Mouse (Mus musculus) spleen, adult 2 months (tissue): ENCODE measurements around the gene S1pr1. TPM values are rescaled to one million over a fixed set of nuclear protein-coding genes. Genes with fewer than 3 reads are reported as not detected.

ENCODE experiments used
- DNase-seq, 2 experiments: peaks; one replicate each; pipeline versions ENCODE4 v3.0.0 to v3.0.0-alpha.2; 2012 to 2021; ENCODE audit warnings: low spot score in 2 of 2, low read depth in 1 of 2
- H3K27ac ChIP-seq: fragments of 200-500 bp; 2 replicates; pipeline ENCODE4 v1.5.1; 2012; ENCODE audit warnings: low read length, inconsistent platforms; ENCODE audit not compliant: insufficient read depth
- H3K27me3 ChIP-seq: fragments of 200-500 bp; 2 replicates; pipeline ENCODE4 v1.6.1; 2012; ENCODE audit warnings: mild to moderate bottlenecking, moderate library complexity, low read length, inconsistent platforms; ENCODE audit not compliant: control insufficient read depth, insufficient read depth
- H3K36me3 ChIP-seq: fragments of 200-500 bp; 2 replicates; pipeline ENCODE4 v1.6.1; 2012; ENCODE audit warnings: mild to moderate bottlenecking, low read length, inconsistent platforms; ENCODE audit not compliant: control insufficient read depth, insufficient read depth
- H3K4me1 ChIP-seq: fragments of 200-500 bp; 2 replicates; pipeline ENCODE4 v1.6.1; 2011; ENCODE audit warnings: inconsistent platforms; ENCODE audit not compliant: control insufficient read depth, insufficient read depth, insufficient read length
- H3K4me3 ChIP-seq: fragments of 200-500 bp; 2 replicates; pipeline ENCODE4 v1.5.1; 2011; ENCODE audit warnings: mild to moderate bottlenecking, inconsistent platforms; ENCODE audit not compliant: insufficient read depth, insufficient read length; ENCODE audit errors: extremely low read depth
- CTCF ChIP-seq: fragments of 200-500 bp; IDR thresholded peaks from 2 replicates; pipeline ENCODE4 v1.5.1; 2011; ENCODE audit warnings: mild to moderate bottlenecking, inconsistent platforms; ENCODE audit not compliant: insufficient read depth, insufficient read length, insufficient replicate concordance; ENCODE audit errors: extremely low read depth
- POLR2A ChIP-seq: fragments of 200-500 bp; IDR thresholded peaks from 2 replicates; pipeline ENCODE4 v1.6.1; 2011; ENCODE audit warnings: low read depth, low read length, inconsistent platforms
- WGBS: fragments of 180-500 bp; shearing (Covaris S2); methylation state at CpG from one replicate; pipeline ENCODE4 v1.1.7; 2018; 5-methylcytosine and 5-hydroxymethylcytosine counted together
- polyA plus RNA-seq: library from polyadenylated mRNA; depleted of rRNA; stranded (reverse); fragments of >200 nt; gene quantifications from 2 replicates; pipeline ENCODE4 v1.2.3, GENCODE M21; 2012

S1pr1 gene
- polyA plus RNA-seq, 1 experiment = 138 TPM

DNA sequence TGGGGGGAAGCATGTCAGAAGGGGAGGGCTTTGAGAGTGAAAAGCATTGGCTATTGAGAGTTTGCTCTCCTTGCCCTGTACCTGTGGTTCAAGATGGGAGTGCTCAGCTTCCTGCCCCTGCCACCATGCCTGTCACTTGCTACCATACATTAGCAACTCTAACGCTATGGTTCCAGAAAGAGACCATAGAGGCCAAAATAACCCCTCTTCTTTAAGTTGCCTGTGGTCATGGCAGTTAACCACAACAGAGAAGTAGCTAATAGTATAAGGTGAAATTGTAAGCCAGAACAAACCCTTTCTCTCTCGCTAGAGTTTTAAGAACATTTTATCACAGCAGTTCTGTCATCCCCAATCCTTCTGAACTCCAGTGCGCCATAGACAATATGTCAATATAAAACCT, 35.5 kb upstream of the S1pr1 start:
- no peak for TF ChIP-seq POLR2A
- no peak for TF ChIP-seq CTCF
- H3K4me3 ChIP-seq = no peak overlapping the region
- H3K4me1 ChIP-seq = no peaks in the 10 kb centered on the region
- H3K27me3 ChIP-seq = no peaks in the 10 kb centered on the region
- no peak overlapping the region for H3K27ac ChIP-seq
- WGBS = 53% methylated on average over 3 of the region's 3 CpGs
- no peak for DNase-seq
- H3K36me3 ChIP-seq = no peaks in the 10 kb centered on the region

DNA sequence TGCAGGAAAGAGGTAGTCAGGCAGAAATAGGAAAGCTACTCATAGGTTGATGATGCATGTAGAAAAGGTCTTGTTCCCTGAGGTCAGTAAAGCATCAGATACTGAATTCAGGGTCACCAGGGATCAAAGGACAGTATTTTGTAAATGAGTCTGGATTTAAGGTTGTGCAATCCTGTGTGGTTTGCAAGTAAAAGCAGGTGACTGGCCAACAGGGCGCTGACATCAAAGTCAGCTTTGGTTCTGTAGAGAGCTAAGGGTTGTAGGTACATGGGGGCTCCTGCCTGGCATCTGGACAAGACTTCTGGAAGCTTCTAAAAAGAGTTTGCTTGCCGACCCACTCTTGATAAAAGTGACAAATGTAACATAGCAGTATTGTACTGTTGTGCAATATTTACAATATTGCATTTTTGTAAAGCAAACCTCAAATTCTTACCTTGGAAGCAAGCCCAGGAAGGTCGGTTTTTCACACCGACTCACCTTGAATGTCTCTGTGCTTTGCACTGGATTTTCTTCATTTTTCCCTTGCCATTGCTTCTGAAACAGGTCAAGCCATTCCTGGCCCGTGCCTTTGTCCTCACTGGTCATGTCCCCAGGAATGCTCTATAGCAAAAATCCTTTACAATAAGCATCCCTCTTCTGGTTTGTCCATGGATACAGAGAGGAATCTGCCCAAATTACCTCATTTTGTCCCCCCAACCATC, 33.6 kb upstream of the S1pr1 start:
- Histone ChIP-seq H3K27me3 (no peaks in the 10 kb centered on the region), H3K4me3 (no peak overlapping the region), H3K27ac (no peak overlapping the region), H3K36me3 (no peaks in the 10 kb centered on the region), H3K4me1 (no peaks in the 10 kb centered on the region)
- 86% methylated on average over 5 of the region's 5 CpGs for WGBS
- TF ChIP-seq POLR2A = no peak
- no peak for TF ChIP-seq CTCF
- no peak for DNase-seq

GRCm38 (mm10) chr3:115746511-115746910, 31.6 kb upstream of the S1pr1 start:
- DNase-seq = no peak
- H3K27me3 ChIP-seq = no peaks in the 10 kb centered on the region
- TF ChIP-seq CTCF (no peak), POLR2A (no peak)
- WGBS = 90% methylated on average over 8 of the region's 8 CpGs
- no peaks in the 10 kb centered on the region for H3K4me1 ChIP-seq
- no peaks in the 10 kb centered on the region for H3K36me3 ChIP-seq
- H3K27ac ChIP-seq = no peak overlapping the region
- no peak overlapping the region for H3K4me3 ChIP-seq

- TF ChIP-seq CTCF = no peak
- no peak for TF ChIP-seq POLR2A
- H3K36me3 ChIP-seq = no peaks in the 10 kb centered on the region
- no peak for DNase-seq
- no peak overlapping the region for H3K27ac ChIP-seq
- H3K4me3 ChIP-seq = no peak overlapping the region
- WGBS = 89% methylated on average over 11 of the region's 11 CpGs
- no peaks in the 10 kb centered on the region for H3K4me1 ChIP-seq
- no peaks in the 10 kb centered on the region for H3K27me3 ChIP-seq
These were observed 30.2 kb upstream of the S1pr1 start for GRCm38 (mm10) chr3:115745088-115745487.

GRCm38 (mm10) chr3:115738524-115738923, 23.7 kb upstream of the S1pr1 start:
- Histone ChIP-seq H3K4me1 (no peaks in the 10 kb centered on the region), H3K36me3 (no peaks in the 10 kb centered on the region), H3K4me3 (no peak overlapping the region), H3K27ac (no peak overlapping the region), H3K27me3 (no peaks in the 10 kb centered on the region)
- WGBS = 83% methylated on average over 2 of the region's 2 CpGs
- TF ChIP-seq CTCF (no peak), POLR2A (no peak)
- DNase-seq = no peak

DNA sequence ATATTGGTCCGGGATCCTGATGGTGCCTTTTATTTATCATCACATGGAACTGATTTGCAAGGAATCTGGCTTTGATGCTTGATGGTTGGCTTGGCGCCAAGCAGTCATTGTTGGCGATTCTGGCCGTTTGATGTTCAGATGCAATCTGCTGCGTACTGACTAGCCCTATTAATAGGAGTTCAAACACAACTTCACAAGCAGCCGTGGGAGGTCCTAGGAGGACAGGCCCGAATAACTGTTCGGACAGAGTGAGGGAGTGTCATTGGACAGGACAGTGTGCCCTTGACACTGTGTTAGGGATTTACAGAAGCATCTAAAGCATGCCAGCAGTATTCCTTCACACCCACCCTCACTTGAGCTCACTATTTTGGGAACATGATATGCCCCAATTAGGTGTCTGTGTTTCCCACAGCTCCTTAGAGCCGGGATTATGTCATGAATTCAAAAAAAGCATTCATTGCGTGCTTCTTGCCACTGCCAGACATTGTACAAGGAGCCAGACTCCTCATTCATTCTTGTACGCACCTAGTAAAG, 23.0 kb upstream of the S1pr1 start:
- no peak for TF ChIP-seq CTCF
- no peak for TF ChIP-seq POLR2A
- WGBS = 81% methylated on average over 11 of the region's 11 CpGs
- H3K4me1 ChIP-seq = no peaks in the 10 kb centered on the region
- DNase-seq = no peak
- H3K27ac ChIP-seq = no peak overlapping the region
- H3K27me3 ChIP-seq = no peaks in the 10 kb centered on the region
- H3K36me3 ChIP-seq = no peaks in the 10 kb centered on the region
- no peak overlapping the region for H3K4me3 ChIP-seq

- H3K27ac ChIP-seq = no peak overlapping the region
- no peak for DNase-seq
- no peaks in the 10 kb centered on the region for H3K27me3 ChIP-seq
- no peaks in the 10 kb centered on the region for H3K4me1 ChIP-seq
- H3K36me3 ChIP-seq = no peaks in the 10 kb centered on the region
- WGBS = 87% methylated on average over 3 of the region's 3 CpGs
- TF ChIP-seq POLR2A = no peak
- TF ChIP-seq CTCF = no peak
- no peak overlapping the region for H3K4me3 ChIP-seq
These were observed 20.7 kb upstream of the S1pr1 start for GRCm38 (mm10) chr3:115735540-115735939.
